Mouse (Mus musculus): ENCODE measurements around the gene Anxa6.

Gene Anxa6

DNA sequence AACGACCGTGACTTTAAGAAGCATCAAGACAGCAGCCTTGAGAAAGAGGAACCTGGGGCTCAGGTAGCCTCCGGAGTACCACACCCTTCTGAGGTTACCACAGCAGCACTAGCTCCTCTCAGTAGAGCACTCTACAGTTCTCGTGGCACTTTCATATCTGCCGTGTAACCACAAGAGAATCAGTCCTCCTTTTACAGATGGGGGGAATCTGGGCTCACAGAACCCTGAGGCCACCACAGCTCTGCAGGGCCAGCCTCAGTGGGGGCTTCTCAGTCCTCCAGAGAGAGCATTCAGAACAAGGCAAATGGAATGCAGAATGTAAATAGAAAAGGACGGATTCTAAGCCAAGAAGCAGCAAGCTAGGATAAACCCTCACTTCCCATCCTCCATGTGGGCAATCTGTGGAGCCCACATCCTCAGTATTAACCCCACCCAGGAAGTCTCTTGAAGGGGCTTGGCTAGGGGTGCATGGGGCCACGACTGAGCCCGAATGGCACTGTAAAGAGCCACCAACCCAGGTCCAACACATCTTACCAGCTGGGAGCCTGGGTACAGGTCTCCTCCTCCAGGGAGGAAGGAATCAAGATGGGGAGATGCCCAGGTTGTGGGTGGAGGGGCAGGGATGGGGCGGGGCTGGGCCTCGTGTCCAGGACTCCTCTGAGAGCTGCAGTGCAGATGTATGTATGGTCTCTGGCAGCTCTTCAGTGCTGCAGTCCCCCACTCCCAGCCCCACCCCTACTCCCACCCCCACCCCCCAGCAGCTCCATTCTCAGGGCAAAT lies 1.8 kb downstream of the Anxa6 start:
- no peak for DNase-seq (ENCODE audit: low spot score in 2 of 2)

DNA sequence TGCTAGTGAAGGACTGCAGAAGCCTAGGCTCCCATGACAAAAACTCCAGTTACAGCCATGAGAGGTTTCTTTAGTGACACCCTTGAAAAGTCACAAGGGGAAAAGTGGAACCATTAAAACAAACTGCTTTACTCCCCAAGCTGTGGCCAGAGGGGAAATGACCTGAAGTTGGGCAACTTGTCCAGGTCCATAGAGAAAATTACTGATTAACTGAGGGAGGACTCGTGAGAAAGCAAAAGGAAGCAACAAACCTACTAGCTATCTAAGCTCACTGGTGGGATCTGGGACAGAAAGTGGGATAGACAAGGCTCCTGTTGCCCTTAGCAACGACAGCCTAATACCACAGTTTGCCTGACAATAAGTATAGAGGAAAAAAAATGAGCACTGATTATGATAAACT lies 4.7 kb downstream of the Anxa6 start:
- no peak for DNase-seq (ENCODE audit: low spot score in 2 of 2)

DNA sequence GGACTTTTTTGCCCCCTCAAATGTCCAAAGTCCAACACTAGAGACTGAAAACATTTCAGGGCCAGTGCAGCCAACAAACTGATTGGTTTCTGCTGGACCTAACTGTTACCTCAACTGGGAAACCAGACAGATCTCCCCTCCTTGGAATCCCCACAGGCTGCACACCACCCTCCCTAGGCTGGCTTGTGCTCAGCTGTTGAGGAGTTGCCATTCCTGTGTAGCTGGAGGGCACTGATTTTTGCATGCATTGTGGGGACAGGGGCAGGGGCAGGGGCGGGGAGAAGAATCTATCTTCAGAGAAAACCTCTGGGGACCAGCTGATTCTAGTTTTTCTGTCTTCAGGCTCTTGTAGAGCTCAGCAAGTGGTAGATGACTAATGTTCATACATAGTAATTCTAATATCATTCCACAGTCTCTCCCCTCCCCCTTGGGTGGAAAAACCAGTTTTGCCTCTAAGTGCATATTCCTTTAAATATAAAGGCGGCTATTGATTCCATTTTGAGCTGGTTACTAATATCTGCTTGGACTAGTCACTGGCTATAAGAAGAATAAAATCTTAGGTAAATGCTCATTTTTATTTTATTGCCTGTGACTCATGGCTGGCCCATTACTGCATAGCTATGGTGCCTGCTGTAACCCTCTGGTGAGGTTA lies 5.9 kb downstream of the Anxa6 start:
- no peak for DNase-seq (ENCODE audit: low spot score in 2 of 2)

DNA sequence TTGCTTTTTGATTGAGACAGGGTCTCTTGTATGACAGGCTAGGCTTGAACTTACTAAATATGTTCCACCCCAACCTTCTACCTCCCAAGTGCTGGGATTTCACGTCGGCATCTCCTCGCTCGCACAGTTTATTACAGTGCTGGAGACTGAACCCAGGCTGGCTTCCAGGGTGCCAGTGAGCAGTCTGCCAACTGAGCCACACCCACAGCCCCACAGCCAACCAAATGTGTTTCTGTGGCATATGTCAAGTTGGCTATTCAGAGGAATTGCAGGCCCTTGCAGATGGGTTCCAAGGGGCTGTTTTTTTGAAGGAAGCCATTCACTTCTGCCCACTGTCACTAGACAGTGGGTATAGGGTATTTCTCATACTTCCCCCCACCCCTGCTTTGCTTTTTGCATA lies 7.3 kb downstream of the Anxa6 start:
- DNase-seq (ENCODE audit: low spot score in 2 of 2) = no peak

DNA sequence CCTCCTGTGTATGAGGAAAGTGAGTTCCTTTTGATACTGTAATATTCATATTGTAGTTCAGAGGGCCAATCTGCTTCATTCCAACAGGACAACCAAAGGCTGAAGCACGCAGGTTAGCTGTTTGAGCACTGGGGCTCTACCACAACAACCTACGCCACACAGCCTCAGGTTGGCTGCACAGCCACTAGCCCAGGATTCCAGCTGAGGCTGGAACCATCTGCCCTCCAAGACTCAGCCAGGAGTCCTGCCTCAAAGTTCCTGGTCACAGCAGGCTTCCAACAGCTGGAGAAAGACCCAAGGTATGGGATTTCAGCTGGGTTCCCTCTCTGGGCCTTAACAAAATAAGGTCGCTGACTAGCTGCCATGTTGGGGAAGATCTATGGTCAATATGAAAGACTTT lies 9.7 kb downstream of the Anxa6 start:
- DNase-seq (ENCODE audit: low spot score in 2 of 2) = no peak

DNA sequence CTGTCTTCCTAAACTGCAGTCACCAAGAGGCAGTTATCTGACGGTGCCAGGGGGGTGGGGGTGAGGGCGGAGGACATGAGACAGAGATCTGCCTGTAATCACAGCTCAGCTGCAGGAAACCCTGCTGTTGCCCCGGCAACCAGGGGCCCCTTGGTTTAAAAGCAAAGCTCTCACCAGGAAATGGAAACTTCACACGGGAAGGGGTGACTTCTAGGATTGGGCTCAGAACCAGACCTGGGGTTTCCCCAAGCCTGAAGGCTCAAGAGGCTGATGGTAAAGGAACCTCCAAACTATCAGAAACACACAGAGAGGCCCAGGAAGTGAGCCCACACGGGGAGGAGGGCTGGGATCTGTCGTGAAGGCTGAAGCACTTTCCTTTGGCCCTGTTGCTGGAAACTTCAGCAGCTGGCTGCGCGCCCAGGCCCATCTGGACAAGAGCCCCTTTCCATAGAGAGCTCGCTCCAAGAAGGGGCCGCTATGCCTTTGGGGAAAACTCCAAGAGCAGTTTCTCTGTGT lies 10.1 kb downstream of the Anxa6 start:
- DNase-seq (ENCODE audit: low spot score in 2 of 2) = peak; percentile 66 to 73

DNA sequence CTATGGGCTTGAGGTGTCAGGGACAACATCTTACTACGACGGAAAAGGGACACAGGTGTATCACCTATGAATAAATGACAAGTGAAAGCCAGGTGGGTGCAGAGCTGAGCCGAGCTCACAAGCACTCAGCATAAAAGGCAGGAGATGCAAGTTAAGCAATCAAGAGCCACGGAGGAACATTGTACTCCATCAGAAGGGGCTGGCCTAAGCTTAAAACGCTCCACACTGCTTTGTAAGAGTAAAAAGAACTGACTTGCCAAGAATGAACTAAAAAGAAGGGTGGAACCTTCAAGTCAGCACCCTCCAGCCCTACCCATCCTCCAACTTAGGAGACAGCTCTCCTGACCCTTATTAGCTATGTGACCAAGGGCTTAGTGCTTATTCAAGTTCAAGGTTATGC lies 10.7 kb downstream of the Anxa6 start:
- DNase-seq (ENCODE audit: low spot score in 2 of 2) = no peak

DNA sequence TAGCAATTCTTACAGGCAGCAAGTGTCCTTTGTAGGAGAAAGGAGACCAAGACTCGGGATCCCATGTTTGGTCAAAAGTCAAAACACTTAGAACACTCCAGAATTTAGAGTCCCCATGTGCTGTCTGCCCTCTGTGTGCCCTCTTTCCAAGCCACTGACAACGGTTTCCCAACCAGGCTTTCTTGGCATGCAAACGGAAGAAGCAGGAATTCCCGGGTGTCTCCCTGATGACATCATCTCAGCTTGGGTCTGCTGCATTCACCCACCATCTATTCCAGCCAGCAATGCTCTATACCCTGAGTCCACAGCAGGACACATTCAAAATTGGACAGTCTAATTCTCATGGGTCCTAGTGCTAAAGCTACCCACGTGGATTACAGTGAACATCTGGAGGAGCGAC lies 11.4 kb downstream of the Anxa6 start:
- no peak for DNase-seq (ENCODE audit: low spot score in 2 of 2)

DNA sequence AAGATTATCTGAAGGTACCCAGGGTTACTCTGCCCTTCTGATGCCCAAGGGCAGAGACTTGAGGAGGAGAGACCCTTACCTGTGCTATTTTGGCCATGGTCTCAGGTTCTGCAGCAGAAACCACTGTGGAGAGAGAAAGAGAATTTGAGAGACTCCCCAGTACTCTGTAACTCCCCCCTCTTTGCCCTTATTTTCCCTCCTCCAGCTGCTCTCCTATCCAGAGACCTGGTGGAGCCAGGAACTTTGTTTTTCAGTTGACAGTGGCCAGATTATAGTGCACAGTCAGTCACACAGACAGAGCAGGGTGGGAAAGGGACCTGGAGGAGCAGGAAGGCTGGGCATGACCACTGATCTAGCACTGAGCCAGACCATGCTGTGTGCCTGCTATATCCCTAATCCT lies 11.8 kb downstream of the Anxa6 start:
- no peak for DNase-seq (ENCODE audit: low spot score in 2 of 2)

DNA sequence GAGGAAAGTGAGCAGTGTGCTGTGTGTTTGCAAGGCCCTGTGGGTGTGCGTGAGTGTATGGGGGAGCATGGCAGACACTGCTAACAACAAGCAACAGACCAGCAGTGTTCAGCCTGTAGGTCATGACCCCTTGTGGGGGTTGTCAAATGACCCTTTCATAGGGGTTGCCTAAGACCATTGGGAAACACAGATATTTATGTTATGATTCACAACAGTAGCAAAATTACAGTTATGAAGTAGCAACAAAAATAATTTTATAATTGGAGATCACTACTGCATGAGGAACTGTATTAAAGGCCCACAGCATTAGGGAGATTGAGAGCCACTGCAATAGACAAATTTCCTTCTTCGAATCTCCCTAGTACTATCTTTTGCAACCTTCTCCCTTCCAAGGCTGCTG lies 13.5 kb downstream of the Anxa6 start:
- no peak for DNase-seq (ENCODE audit: low spot score in 2 of 2)

DNA sequence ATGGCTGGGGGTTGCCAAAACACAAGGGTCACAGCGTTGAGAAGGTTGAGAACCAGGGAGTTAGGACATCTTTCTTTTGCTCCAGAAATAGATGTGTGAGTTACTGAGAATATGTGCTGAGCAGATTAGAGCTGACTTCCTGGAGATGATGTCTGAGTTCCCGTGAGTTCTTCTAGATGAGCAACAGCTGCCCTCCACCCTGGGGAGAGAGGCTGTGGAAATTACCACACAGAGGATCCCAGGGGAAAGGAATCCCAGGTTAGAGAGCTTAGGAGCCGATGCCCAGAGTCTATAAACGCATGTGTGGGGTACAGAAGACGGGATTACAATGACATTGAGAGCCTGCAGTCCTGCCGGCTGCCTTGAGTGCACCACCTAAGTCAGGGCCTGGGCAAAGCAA lies 15.2 kb downstream of the Anxa6 start:
- no peak for DNase-seq (ENCODE audit: low spot score in 2 of 2)

DNA sequence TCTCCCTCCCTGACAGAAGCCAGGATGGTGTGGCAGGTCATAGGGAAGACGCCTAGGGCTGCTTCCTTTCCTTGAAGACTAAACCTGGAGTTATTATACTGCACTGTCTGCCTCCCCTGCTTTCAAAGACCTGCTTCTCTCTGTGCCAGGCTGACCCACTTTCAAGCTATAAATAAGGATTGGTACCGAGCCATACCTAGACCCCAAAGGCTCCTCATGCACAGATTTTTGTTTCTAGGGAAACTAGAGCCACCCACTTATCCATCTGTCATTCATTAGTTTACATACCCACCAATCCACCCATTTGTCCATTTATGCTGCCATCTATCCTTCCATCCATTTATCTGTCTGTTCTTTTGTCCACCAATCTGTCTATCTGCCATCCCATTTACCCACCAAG lies 16.0 kb downstream of the Anxa6 start:
- DNase-seq (ENCODE audit: low spot score in 2 of 2) = no peak

DNA sequence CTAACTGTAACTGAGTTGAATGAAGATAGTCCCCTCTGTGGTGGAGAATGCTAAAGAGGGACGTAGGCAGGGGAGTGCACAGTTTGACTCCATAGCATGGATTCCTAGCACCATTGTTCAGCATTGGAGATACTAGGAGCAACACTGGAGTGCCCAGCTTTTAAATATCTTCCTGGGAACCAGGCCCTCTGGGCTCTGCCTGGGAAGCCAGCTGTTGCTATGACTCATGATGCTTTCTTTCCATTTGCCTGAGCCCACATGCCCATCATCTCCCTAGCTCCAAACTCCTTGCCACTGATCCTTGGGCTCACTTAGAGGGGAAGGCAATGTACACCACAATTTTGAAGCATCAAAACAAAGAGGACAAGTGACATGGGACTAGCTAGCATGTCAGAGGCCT lies 16.5 kb downstream of the Anxa6 start:
- DNase-seq (ENCODE audit: low spot score in 2 of 2) = no peak

DNA sequence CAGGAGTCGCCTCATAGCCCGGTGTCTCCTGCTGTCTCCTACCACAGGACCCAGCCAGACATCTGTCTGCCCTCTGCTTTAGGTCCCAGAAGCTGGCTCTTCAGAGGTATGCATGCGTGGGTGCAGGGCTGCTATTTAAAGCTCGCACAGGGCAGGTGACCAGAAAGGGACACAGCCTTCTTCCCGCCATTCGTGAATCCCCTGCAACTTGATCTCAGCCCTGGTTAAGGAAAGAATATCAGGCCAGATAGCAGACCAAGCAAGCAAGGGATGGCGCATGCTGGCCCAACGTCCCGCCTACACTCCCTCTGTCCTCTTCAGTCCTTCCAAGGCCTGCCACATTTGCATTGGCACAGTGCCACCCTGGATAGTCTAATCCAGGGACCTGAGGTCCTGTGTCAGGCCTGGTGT lies 17.4 kb downstream of the Anxa6 start:
- no peak for DNase-seq (ENCODE audit: low spot score in 2 of 2)

DNA sequence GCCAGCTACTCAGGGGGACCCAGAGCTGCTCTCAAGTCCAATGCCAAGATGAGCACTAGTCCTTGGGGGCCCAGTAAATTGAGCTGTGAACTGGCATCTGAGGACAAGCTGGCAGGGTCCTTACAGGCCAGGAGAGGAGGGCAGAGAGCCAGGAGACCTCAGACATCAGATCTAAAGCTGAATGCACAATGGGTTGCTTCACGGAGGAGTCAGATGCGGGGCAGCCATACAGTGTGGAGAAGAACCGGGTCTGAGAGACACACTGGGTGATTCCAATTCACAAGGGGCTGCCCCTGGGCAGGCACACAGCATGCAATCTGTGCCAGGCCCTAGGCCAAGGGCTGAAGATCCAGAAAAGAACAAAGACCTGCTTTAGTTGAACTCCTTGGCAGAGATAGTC lies 18.0 kb downstream of the Anxa6 start:
- no peak for DNase-seq (ENCODE audit: low spot score in 2 of 2)

DNA sequence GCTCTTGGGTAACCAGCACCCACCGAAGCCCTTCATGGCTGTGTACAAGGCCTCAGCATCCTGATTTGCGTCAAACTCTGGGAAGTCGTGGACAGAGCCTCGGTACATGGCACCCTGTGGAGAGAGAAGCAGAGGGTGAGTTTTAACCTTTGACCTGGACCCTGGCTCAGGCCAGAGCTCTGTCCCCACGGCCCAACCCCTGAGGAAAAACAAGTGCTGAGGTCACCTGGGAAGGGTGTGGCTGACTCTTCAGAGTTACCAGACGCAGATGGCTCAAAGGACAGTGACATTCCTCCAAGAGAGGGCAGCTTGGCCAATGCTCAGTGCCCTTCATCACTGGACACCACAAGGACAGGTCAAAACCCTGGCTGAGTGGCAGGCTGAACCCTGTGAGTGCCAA lies 19.4 kb downstream of the Anxa6 start:
- no peak for DNase-seq (ENCODE audit: low spot score in 2 of 2)

DNA sequence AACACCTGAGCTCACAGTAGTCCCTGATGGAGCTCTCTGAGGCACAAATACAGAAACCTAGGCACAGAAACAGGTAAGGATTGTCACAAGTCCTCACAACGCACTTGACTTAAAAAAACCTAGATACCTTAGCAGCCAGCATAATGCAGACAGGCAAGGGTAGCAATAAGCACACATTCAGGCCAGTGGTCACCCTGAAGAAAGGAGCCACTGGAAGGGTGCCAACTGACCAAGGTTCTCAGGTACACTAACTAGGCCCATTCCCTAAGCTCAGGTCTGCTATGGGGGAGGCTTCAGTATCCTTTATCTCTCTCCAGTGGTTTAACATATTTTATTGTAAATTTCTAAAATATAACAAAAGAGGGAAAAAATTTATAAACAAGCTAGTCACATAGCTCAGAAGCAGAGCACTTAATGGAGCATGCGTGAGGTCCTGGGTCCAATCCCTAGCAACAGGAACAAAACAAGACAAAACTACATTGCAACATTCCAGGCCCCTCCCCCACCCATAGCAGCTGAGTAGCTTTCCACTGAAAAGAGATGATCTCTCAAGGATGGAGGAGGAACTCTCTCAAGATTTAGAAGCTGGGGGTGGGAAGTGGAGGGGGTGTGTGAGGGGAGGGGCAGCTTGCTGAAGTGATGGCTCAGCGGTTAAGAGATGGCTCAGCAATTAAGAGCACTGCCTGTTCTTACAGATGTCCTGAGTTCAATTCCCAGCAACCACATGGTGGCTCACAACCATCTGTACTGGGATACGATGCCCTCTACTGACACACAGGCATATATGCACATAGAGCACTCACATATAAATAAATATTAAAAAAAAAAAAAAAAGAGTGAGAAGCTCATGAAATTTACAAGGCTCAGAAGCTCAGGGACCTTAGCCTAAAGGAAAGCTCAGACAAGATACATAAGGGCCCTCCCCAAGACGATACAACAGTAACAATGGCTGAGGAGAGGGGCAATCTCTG lies 20.4 kb downstream of the Anxa6 start:
- no peak for DNase-seq (ENCODE audit: low spot score in 2 of 2)

DNA sequence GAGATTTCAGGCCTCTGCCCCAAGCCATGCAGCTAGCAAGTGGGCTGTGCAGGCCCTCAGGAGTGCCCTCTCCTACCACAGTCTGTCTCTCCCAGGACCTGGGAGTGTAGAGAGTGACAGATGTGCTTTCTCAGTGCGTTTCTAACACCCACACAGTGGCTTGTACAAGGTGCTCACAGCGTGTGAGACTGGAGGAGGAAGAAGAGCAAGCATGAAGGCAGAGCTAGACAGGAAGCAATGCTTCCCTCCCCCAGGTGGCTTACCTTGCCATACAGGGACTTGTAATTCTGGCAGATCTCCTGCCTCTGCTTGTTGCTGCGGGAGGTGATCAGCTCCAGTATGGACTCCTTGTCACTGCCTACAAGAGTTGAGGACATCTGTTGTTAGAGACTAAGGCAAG lies 21.8 kb downstream of the Anxa6 start:
- no peak for DNase-seq (ENCODE audit: low spot score in 2 of 2)

DNA sequence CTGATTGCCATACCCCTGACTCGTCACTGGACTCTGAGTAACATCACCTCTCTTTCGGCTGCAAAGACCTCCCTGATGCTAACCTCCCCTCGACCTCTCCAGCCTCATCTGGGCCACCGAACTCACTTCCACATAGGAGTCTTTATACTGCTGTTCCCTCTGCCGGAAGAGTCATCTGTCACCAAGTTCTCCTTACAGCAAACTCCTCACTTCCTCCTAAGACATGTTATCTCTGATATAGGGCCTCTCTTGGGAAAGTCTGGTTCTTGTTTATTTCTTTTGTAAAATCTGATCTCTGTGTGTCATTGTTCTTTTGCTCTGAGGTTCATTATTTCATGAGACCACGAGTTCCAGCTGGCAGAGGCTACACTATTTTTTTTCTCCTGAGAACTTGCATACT lies 25.0 kb downstream of the Anxa6 start:
- DNase-seq (ENCODE audit: low spot score in 2 of 2) = no peak

DNA sequence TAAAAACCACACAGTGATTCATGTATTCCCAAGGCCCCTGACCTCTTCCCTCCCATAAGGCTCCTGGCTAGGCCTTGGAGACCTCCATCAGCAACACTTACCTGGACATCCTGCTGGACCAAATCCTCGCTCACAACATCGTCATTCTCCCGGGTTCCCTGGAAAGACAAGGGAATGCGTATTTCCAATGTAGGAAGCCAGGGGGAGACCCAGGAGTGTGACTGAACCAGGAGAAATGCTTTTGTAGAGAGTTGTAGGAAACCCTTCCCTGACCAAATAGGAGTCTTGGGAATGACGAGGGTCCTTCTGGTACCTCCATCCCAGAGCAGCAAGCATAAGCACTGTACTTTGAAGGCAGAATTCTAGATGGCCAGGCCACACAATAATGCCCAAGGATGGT lies 27.6 kb downstream of the Anxa6 start:
- no peak for DNase-seq (ENCODE audit: low spot score in 2 of 2)

DNA sequence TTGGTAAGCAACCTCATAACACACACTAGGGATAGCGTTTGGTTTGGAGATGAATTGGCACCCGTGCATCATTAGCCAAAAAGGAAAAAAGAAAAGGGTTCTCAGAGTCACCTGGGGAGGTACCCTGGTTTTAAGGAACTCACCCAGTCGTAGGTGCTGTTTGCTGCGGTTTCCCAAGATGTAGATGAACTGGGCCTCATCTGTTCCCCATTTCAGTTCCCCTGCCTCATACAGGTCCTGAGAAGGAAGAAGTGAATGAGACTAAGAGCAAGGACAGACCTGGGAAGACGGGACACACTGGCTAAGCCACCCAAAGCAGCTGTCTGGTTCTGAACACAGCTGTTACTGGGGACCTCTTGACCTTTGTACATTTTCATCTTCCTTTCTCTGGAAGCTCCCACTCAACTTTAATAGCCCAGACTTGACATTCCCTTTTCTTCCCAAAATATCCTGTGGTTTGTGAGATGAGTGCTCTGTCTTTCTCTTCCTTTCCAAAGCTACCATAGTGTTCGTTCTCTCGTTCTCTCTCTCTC lies 28.2 kb downstream of the Anxa6 start:
- no peak for DNase-seq (ENCODE audit: low spot score in 2 of 2)

DNA sequence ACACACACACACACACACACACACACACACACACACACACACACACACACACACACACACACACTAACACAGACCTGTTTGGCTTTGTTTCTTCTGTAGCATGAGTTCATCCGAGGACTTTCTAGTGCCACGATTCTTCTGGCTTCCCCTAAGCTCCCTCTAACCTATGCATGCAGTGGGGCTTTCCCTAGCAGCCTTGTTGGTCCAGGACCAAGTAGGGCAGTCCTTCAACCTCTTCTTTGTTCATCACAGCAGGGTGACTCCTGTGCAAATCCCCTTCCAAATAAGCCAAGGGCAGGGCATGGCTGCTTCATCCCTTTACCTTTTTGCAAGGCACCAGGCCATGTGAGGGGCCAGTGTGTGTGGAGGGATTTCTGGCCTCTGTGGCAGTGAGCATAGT lies 34.5 kb downstream of the Anxa6 start:
- no peak for DNase-seq (ENCODE audit: low spot score in 2 of 2)

All from frontal cortex, postnatal 36 days (tissue).